Mouse (Mus musculus): Measurements from ENCODE around the gene Mapkap1.
"Not testable (repeated sequence)": the region's sequence is repeated elsewhere in the genome, so short reads cannot be mapped to it uniquely, and the experiment has no call there.

Mapkap1 gene

GRCm38 (mm10) chr2:34431701-34432372 lies 25.3 kb downstream of the Mapkap1 start:
- DNase-seq (ENCODE audit: low read depth, low spot score): no peak

GRCm38 (mm10) chr2:34432887-34433286 lies 26.3 kb downstream of the Mapkap1 start:
- DNase-seq (ENCODE audit: low read depth, low spot score): not testable (repeated sequence)

- no peak for DNase-seq (ENCODE audit: low read depth, low spot score)
Measured at GRCm38 (mm10) chr2:34436321-34436720, 29.8 kb downstream of the Mapkap1 start.

GRCm38 (mm10) chr2:34448756-34449155 lies 42.2 kb downstream of the Mapkap1 start:
- DNase-seq (ENCODE audit: low read depth, low spot score): no peak

GRCm38 (mm10) chr2:34462490-34462889 lies 55.9 kb downstream of the Mapkap1 start:
- DNase-seq (ENCODE audit: low read depth, low spot score): no peak

- no peak for DNase-seq (ENCODE audit: low read depth, low spot score)
Measured at GRCm38 (mm10) chr2:34468559-34469141, 62.1 kb downstream of the Mapkap1 start.

GRCm38 (mm10) chr2:34469324-34469723 lies 62.8 kb downstream of the Mapkap1 start:
- DNase-seq (ENCODE audit: low read depth, low spot score): no peak

- no peak for DNase-seq (ENCODE audit: low read depth, low spot score)
Measured at GRCm38 (mm10) chr2:34473775-34474174, 67.2 kb downstream of the Mapkap1 start.

- DNase-seq (ENCODE audit: low read depth, low spot score): no peak
Measured at GRCm38 (mm10) chr2:34481401-34481800, 74.8 kb downstream of the Mapkap1 start.

GRCm38 (mm10) chr2:34482102-34482501 lies 75.5 kb downstream of the Mapkap1 start:
- DNase-seq (ENCODE audit: low read depth, low spot score): no peak

GRCm38 (mm10) chr2:34482531-34482930 lies 76.0 kb downstream of the Mapkap1 start:
- no peak for DNase-seq (ENCODE audit: low read depth, low spot score)

- no peak for DNase-seq (ENCODE audit: low read depth, low spot score)
Measured at GRCm38 (mm10) chr2:34487281-34487680, 80.7 kb downstream of the Mapkap1 start.

- no peak for DNase-seq (ENCODE audit: low read depth, low spot score)
Measured at GRCm38 (mm10) chr2:34503975-34504730, 97.6 kb downstream of the Mapkap1 start.

- DNase-seq (ENCODE audit: low read depth, low spot score): not testable (repeated sequence)
Measured at GRCm38 (mm10) chr2:34506162-34506561, 99.6 kb downstream of the Mapkap1 start.

- no peak for DNase-seq (ENCODE audit: low read depth, low spot score)
Measured at GRCm38 (mm10) chr2:34509856-34510255, 103.3 kb downstream of the Mapkap1 start.

GRCm38 (mm10) chr2:34515263-34515662 lies 108.7 kb downstream of the Mapkap1 start:
- no peak for DNase-seq (ENCODE audit: low read depth, low spot score)

GRCm38 (mm10) chr2:34518083-34518482 lies 111.5 kb downstream of the Mapkap1 start:
- no peak for DNase-seq (ENCODE audit: low read depth, low spot score)

- DNase-seq (ENCODE audit: low read depth, low spot score): no peak
Measured at GRCm38 (mm10) chr2:34518526-34518925, 112.0 kb downstream of the Mapkap1 start.

GRCm38 (mm10) chr2:34519525-34519924 lies 113.0 kb downstream of the Mapkap1 start:
- DNase-seq (ENCODE audit: low read depth, low spot score): peak; percentile 41

GRCm38 (mm10) chr2:34521384-34521783 lies 114.8 kb downstream of the Mapkap1 start:
- no peak for DNase-seq (ENCODE audit: low read depth, low spot score)

GRCm38 (mm10) chr2:34526527-34527371 lies 120.2 kb downstream of the Mapkap1 start:
- peak; percentile 20 for DNase-seq (ENCODE audit: low read depth, low spot score)

- no peak for DNase-seq (ENCODE audit: low read depth, low spot score)
Measured at GRCm38 (mm10) chr2:34528491-34528890, 121.9 kb downstream of the Mapkap1 start.

Data from forelimb bud, embryonic 11.5 days (tissue).